Mouse (Mus musculus) neural tube, embryonic 14.5 days (tissue): Measurements from ENCODE around the gene Fdxr. TPM values are rescaled to one million over a fixed set of nuclear protein-coding genes. Genes with fewer than 3 reads are reported as not detected.

Source experiments
- ATAC-seq: fragments of 200-750 bp; cut with Nextera tagmentation; 2 replicates; pipeline ENCODE4 v1.8.0; 2017; ENCODE audit warnings: low read depth, mild to moderate bottlenecking, moderate TSS enrichment, moderate library complexity
- H3K27ac ChIP-seq: fragments of 300-500 bp; sonication (generic); 2 replicates; pipeline ENCODE4 v1.5.1; 2014; ENCODE audit warnings: low read depth, mild to moderate bottlenecking, control low read depth, low read length, moderate library complexity, mixed read lengths
- H3K27me3 ChIP-seq: fragments of 300-500 bp; sonication (generic); 2 replicates; pipeline ENCODE4 v1.6.1; 2014; ENCODE audit warnings: low read length; ENCODE audit not compliant: control insufficient read depth, insufficient read depth
- H3K36me3 ChIP-seq: fragments of 300-500 bp; sonication (generic); 2 replicates; pipeline ENCODE4 v1.6.1; 2014; ENCODE audit warnings: low read length, mixed read lengths; ENCODE audit not compliant: control insufficient read depth, insufficient read depth
- H3K4me1 ChIP-seq: fragments of 300-500 bp; sonication (generic); 2 replicates; pipeline ENCODE4 v1.6.1; 2014; ENCODE audit warnings: low read length; ENCODE audit not compliant: control insufficient read depth, insufficient read depth
- H3K4me2 ChIP-seq: fragments of 300-500 bp; sonication (generic); 2 replicates; pipeline ENCODE4 v1.6.1; 2014; ENCODE audit warnings: mild to moderate bottlenecking, low read depth, low read length, control low read depth
- H3K4me3 ChIP-seq: fragments of 300-500 bp; sonication (generic); 2 replicates; pipeline ENCODE4 v1.5.1; 2014; ENCODE audit warnings: low read depth, low read length, control low read depth, mixed read lengths
- H3K9ac ChIP-seq: fragments of 300-500 bp; sonication (generic); replicated peaks from 2 replicates; pipeline ENCODE4 v1.6.1; 2014; ENCODE audit warnings: low read depth, mild to moderate bottlenecking, control low read depth, low read length, mixed read lengths
- H3K9me3 ChIP-seq: fragments of 300-500 bp; sonication (generic); 2 replicates; pipeline ENCODE4 v1.6.1; 2016; ENCODE audit warnings: low read length; ENCODE audit not compliant: control insufficient read depth
- WGBS: fragments of 180-500 bp; shearing (Covaris S2); extraction: QIAGEN DNeasy Blood & Tissue Kit; methylation state at CpG from one replicate; pipeline ENCODE4 v1.1.7; 2014; 5-methylcytosine and 5-hydroxymethylcytosine counted together
- polyA plus RNA-seq: library from polyadenylated mRNA; unstranded; fragments of >200 nt; fragmentation: Nextera tagmentation; extraction: Ambion mirVana; gene quantifications from 2 replicates; pipeline ENCODE4 v1.2.1, GENCODE M21; 2014

Gene Fdxr
- polyA plus RNA-seq, 1 experiment from 2014 or later, result 14.6 TPM

DNA sequence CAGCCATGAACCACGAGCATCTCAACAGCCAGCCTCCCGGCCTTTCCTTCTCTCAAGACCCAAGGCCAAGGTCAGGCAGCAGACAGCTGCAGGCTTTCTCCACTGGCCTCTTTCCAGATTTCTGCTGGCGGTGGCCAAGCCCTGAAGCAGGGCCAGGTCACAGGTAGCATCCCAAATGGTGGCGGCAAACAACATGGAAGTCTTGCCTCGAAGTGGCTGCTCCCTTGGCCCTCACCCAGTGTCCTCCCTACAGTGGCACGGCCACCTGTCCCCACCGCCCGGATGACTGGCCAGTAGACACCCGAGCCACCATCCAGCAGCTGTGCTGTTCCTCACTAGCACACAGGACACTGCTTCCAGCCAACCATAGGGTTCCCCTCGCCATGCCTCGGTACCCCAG is 35.4 kb downstream of the Fdxr start:
- 54% methylated on average over 11 of the region's 11 CpGs for WGBS
- no peak overlapping the region for H3K4me2 ChIP-seq
- peaks cover 13% of the 10 kb centered on the region for H3K4me1 ChIP-seq
- no peak overlapping the region for H3K27ac ChIP-seq
- no peaks in the 10 kb centered on the region for H3K9me3 ChIP-seq
- H3K27me3 ChIP-seq, result no peaks in the 10 kb centered on the region; the same call in 1 of the 2 replicates
- H3K4me3 ChIP-seq, result no peak overlapping the region
- H3K9ac ChIP-seq, result 0 out of 2 replicates have a peak overlapping the region, but pooled peaks have one; percentile 8
- no peak for ATAC-seq
- H3K36me3 ChIP-seq, result no peaks in the 10 kb centered on the region; the same call in 1 of the 2 replicates

DNA sequence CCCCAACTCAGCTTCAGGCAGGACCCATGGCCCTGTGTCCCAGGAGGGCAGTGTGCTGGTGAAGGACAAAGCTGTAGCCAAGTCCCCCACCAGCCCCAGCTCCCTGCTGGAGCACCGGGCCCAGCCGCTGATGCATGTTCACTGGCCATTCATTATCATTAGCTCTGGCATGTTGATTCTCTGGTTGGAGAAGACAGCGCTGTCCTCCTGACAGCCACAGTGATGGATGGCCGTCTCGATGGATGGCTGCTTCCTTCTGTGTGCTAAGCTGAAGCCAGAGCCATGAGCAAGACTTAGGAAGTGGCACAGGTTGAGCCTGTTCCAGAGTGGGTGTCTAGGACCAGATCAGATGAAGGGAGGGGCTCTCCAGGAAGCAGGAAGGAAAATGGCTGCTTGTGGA is 40.3 kb downstream of the Fdxr start:
- Histone ChIP-seq H3K9me3 (no peaks in the 10 kb centered on the region), H3K27ac (peak overlapping the region; percentile 44), H3K9ac (no peak overlapping the region), H3K36me3 (no peaks in the 10 kb centered on the region), H3K27me3 (no peaks in the 10 kb centered on the region), H3K4me3 (no peak overlapping the region), H3K4me1 (peaks cover 45% of the 10 kb centered on the region), H3K4me2 (no peak overlapping the region)
- peak; percentile 39; the same call in 1 of the 2 replicates for ATAC-seq
- WGBS, result 4% methylated on average over 5 of the region's 5 CpGs

DNA sequence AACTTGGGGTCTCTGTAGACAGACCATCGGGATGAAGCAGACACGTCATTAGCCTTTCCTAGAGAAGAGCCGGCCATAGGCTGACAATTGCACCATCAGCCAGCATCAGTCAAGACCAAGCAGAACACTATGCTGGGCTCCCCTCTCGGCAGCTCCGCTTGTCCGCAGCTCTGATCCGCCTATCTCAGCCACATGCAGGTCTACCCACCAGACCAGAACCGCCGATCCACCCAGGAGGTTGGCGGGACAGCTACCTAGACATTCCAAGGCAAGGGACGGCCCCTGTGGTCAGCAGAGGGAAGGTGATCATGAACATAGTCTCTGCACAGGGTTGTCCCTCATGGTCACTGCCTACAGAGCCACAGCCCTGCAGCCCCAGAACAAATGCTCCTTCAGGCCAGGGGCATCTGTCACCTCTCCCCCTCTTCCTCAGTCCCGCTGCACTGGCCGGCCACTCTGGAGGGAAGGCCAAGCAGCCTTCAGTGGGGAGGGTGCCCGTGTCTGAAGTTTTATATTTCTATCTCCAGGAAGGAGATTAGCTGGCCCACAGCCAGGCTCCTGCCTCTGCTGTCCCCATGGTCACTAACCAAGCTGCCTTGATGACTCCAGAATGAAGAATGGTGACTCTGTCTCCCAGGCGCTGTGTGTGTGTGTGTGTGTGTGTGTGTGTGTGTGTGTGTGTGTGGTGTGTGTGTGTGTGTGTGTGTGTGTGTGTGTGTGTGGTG is 42.4 kb downstream of the Fdxr start:
- Histone ChIP-seq H3K4me1 (peaks cover 46% of the 10 kb centered on the region), H3K9ac (no peak overlapping the region), H3K36me3 (no peaks in the 10 kb centered on the region), H3K4me3 (no peak overlapping the region), H3K9me3 (no peaks in the 10 kb centered on the region), H3K4me2 (no peak overlapping the region), H3K27me3 (no peaks in the 10 kb centered on the region), H3K27ac (no peak overlapping the region)
- 81% methylated on average over 14 of the region's 15 CpGs for WGBS
- no peak for ATAC-seq

DNA sequence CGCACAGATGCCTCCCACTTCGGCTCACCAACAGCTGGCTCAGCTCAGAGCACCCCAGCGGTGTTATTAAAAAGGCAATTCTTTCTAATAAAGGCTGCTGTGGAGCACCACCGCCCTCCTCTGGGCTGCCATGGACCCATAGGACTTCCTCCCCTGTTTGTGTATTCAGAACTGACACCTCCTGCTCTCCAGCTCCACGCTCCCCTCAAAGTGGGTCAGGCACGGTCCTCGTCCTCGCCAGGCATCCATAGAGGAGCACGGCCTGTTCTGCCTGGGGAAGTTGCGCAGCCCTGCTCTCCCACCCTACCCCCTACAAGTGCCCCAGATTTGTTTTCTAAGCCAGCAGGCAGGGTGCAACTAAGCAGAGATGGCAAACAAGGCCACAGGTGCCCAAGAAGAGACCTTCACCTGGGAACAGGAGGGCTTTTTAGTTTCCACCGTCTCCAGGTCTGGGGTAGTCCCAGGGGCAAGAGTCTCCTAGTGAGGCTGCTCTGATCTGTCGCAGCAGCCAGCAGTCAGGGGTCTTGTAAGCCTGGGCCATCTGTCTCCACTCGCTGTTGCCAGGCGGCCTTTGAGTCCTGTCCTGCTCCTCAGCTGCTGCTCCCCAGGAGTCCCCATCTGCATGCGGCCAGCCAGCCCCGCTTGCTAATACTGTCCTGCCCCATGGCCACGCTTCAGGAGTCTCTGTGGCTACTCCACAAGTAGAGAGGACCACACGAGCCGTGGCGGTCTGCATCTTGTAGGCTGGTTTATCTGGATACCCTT is 43.1 kb downstream of the Fdxr start:
- no peak overlapping the region for H3K9ac ChIP-seq
- no peak for ATAC-seq
- H3K9me3 ChIP-seq, result no peaks in the 10 kb centered on the region
- H3K4me1 ChIP-seq, result peaks cover 46% of the 10 kb centered on the region
- no peak overlapping the region for H3K4me2 ChIP-seq
- H3K27ac ChIP-seq, result no peak overlapping the region
- no peak overlapping the region for H3K4me3 ChIP-seq
- WGBS, result 33% methylated on average over 20 of the region's 20 CpGs
- no peaks in the 10 kb centered on the region for H3K27me3 ChIP-seq
- H3K36me3 ChIP-seq, result no peaks in the 10 kb centered on the region

DNA sequence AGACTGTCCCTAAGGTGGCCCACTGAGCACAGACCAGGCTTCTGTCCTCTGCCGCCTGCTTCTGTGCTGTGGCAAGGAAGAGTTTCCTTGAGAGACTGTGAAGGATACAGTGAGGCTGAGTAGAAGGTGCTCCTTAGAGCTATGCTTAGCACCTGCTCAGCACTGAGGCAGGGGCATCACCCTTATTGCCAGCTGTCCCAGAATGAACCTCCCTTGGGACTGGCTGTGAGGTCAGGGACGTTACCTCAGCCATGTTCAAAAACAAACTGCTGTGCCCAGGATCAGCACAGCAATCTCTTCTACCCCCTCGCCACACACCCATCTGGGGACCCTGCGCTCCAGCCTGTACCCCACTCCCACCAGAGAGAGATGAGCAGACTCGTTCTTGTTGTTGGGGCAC is 44.0 kb downstream of the Fdxr start:
- Histone ChIP-seq H3K4me3 (no peak overlapping the region), H3K36me3 (no peaks in the 10 kb centered on the region), H3K4me2 (no peak overlapping the region), H3K27me3 (no peaks in the 10 kb centered on the region), H3K27ac (no peak overlapping the region), H3K9ac (no peak overlapping the region), H3K4me1 (peaks cover 47% of the 10 kb centered on the region), H3K9me3 (no peaks in the 10 kb centered on the region)
- no peak for ATAC-seq
- WGBS, result 80% methylated on average over 5 of the region's 5 CpGs

DNA sequence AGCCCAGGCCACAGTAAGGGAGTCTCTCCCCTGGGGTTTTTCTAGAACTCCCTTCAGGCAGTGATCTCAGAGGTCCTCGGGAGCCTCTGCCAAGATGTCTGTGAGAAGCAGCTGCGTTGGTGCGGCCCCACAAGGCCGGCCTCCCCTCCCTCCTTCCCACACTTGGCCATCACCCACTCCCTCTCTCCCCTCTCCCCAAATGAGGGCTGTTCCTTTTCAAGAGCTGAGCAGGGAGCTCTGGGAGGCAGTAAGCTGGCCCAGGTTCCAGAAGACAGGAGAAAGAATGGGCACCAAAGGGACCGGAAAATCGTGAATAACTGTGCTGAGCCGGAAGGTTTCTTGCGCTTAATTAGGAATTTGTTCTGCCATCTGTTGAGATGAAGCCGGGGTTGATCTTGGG is 44.9 kb downstream of the Fdxr start:
- Histone ChIP-seq H3K9ac (no peak overlapping the region), H3K36me3 (no peaks in the 10 kb centered on the region), H3K27ac (no peak overlapping the region), H3K4me2 (no peak overlapping the region), H3K4me3 (no peak overlapping the region), H3K4me1 (peaks cover 52% of the 10 kb centered on the region), H3K9me3 (no peaks in the 10 kb centered on the region), H3K27me3 (no peaks in the 10 kb centered on the region)
- 23% methylated on average over 9 of the region's 9 CpGs for WGBS
- no peak for ATAC-seq

DNA sequence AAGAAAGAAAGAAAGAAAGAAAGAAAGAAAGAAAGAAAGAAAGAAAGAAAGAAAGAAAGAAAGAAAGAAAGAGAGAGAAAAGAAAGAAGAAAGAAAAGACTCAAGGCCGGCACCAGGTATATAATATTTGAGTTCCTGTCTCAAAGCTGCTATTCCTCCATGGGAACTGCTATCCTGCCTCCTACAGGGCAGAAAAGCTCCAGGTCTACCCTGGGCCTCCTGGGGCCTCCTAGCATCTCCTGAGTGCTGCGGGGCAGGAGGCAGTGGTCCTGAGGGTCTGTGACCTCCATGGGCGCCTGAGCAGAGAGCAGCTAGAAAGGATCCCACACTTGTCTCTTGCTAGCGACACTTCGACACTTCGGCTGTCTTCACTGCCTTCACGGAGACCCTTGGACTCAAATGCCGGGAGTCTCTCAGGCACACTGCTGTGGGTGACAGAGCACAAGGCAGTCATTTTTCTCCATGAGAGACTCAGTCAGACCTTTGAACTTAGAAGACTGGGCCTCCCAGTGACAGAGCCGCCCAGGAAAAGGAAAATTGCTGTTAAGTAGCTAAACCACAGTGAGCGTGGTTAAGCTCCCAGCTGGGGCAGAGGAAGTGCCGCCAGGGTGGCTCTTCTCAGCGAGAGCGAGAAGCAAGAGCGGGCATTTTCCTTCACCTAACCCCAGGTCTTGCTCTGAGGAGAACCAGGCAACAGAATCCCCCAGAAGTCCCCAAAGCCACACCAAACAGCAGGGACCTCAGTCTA is 45.5 kb downstream of the Fdxr start:
- Histone ChIP-seq H3K27ac (no peak overlapping the region), H3K36me3 (no peaks in the 10 kb centered on the region)

DNA sequence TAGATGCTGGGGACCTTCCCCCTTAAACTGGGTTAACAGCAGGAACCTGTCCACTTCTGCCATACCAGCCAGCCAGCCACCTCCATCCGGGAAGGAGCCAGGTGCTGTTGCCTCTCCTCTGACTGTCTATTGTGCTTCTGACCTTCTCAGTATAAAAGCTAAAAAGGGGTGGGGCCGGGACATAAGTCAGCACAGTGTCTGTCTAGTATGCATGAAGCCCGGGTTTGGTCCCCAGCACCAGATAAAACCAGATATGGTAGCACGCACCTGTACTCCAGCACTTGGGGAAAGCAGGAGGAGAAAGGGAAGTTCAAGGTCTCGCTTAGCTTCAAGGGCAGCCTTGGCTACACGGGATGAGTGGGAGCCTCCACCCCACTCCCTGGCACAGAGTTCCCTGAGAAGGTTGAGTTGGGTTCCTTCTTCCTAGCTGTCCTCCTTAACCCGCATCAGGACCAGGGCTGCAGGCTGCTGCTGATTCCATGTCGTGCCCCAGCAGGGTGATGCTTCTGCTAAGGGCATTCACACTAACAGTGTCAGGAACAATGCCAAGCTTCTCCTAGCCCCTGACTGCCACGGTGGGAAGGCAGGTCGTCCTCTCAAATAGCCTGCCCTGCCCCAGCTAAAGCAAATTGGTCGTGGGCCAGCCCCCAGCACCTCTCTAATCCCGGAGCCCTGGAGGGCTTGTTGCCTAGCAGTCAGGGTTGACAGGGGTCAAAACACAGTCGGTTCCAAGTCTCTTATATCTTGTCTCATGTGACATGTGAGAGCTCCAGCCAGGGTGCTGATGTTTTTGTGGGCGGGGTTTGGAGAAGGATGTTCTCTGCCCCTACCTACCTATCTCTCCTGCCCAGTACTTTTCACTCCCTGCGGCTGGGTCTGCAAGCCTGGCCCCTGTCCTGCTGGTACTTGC is 47.6 kb downstream of the Fdxr start:
- peaks cover 41% of the 10 kb centered on the region for H3K4me1 ChIP-seq
- H3K27me3 ChIP-seq, result no peaks in the 10 kb centered on the region; the same call in 1 of the 2 replicates
- H3K9ac ChIP-seq, result no peak overlapping the region
- no peaks in the 10 kb centered on the region for H3K9me3 ChIP-seq
- WGBS, result 46% methylated on average over 15 of the region's 15 CpGs
- H3K4me2 ChIP-seq, result no peak overlapping the region
- ATAC-seq, result no peak
- H3K36me3 ChIP-seq, result no peaks in the 10 kb centered on the region
- no peak overlapping the region for H3K27ac ChIP-seq
- H3K4me3 ChIP-seq, result no peak overlapping the region

More for the DNA sequence above, 45.5 kb downstream of the Fdxr start:
- no peak for ATAC-seq
- Histone ChIP-seq H3K4me3 (no peak overlapping the region), H3K4me2 (no peak overlapping the region), H3K9ac (no peak overlapping the region), H3K4me1 (peaks cover 50% of the 10 kb centered on the region), H3K9me3 (no peaks in the 10 kb centered on the region), H3K27me3 (no peaks in the 10 kb centered on the region)
- WGBS, result 54% methylated on average over 14 of the region's 14 CpGs
